Mouse (Mus musculus) liver, adult 2 months (tissue): ENCODE measurements around the gene Zfp800.

Source experiments
- CTCF ChIP-seq: fragments of 200-500 bp; IDR thresholded peaks from 2 replicates; pipeline ENCODE4 v1.5.1; 2011; ENCODE audit warnings: low read depth, low read length, control low read depth
- POLR2A ChIP-seq: fragments of 200-500 bp; IDR thresholded peaks from 2 replicates; pipeline ENCODE4 v1.6.1; 2011; ENCODE audit warnings: low read length, control low read depth; ENCODE audit not compliant: insufficient read depth; ENCODE audit errors: extremely low read depth

DNA sequence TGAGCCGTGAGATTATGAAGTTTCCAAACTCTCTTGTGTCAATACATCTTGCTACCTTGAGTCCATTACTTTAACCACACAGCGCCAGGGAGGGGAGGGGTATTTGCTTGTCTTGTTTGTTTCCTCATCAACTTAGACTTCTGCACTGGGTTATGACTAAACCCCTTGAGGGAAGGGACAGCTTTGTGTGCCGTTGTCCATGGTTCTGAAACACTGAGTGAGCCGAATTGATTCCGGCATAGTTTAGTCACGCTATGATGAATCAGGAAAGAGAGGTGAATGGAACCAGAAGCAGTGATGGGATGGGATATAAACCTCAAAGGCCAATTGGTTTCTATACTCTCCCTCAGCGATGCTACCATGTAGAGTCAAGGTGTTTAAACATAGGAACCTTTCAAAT is 52.6 kb downstream of the Zfp800 start:
- TF ChIP-seq CTCF (no peak), POLR2A (no peak)
